Mouse (Mus musculus): Measurements from ENCODE around the gene Olfr1030. TPM values are rescaled to one million over a fixed set of nuclear protein-coding genes. Genes with fewer than 3 reads are reported as not detected.

Olfr1030 gene
- polyA plus RNA-seq (2012; rRNA removed) = not detected in 2 replicates

GRCm38 (mm10) chr2:85978976-85979375 is at the start of gene Olfr1030:
Olfr1030 (plus strand) TSS chr2:85979276.

GRCm38 (mm10) chr2:85950137-85950536 is 28.9 kb upstream of the Olfr1030 start, which contains the start of gene Olfr1028:
Olfr1028 (plus strand) TSS chr2:85950437.

GRCm38 (mm10) chr2:85973595-85973994 is 5.5 kb upstream of the Olfr1030 start, which contains the start of gene Olfr1029:
Olfr1029 (plus strand) TSS chr2:85973895.

GRCm38 (mm10) chr2:85990004-85990403 is 10.9 kb downstream of the Olfr1030 start, which contains the start of gene Olfr1031:
Olfr1031 (plus strand) TSS chr2:85990304.

GRCm38 (mm10) chr2:86005240-86005639 is 26.2 kb downstream of the Olfr1030 start, which contains the start of gene Olfr1032:
Olfr1032 (plus strand) TSS chr2:86005540.

GRCm38 (mm10) chr2:86020406-86020805 is 41.3 kb downstream of the Olfr1030 start, which contains the start of gene Olfr1033:
Olfr1033 (plus strand) TSS chr2:86020633.

Other genes starting within 250 kb of the Olfr1030 start
- gene Olfr1012, start 216.5 kb upstream of the Olfr1030 start, polyA plus RNA-seq (2012; rRNA removed) = not detected in 2 replicates
- gene Olfr1013, start 212.2 kb upstream of the Olfr1030 start, polyA plus RNA-seq (2012; rRNA removed) = not detected in 2 replicates
- gene Olfr1014, start 206.6 kb upstream of the Olfr1030 start, polyA plus RNA-seq (2012; rRNA removed) = not detected in 2 replicates
- gene Olfr1015, start 197.3 kb upstream of the Olfr1030 start, polyA plus RNA-seq (2012; rRNA removed) = not detected in 2 replicates
- not detected in 2 replicates for gene Olfr1016, start 176.7 kb upstream of the Olfr1030 start, polyA plus RNA-seq (2012; rRNA removed)
- not detected in 2 replicates for gene Olfr1018, start 160.8 kb upstream of the Olfr1030 start, polyA plus RNA-seq (2012; rRNA removed)
- gene Olfr1019, start 133.8 kb upstream of the Olfr1030 start, polyA plus RNA-seq (2012; rRNA removed) = not detected in 2 replicates
- not detected in 2 replicates for gene Olfr1020, start 132.2 kb upstream of the Olfr1030 start, polyA plus RNA-seq (2012; rRNA removed)
- gene Olfr1022, start 110.7 kb upstream of the Olfr1030 start, polyA plus RNA-seq (2012; rRNA removed) = not detected in 2 replicates
- gene Olfr1023, start 93.6 kb upstream of the Olfr1030 start, polyA plus RNA-seq (2012; rRNA removed) = not detected in 2 replicates
- not detected in 2 replicates for gene Olfr1024, start 74.2 kb upstream of the Olfr1030 start, polyA plus RNA-seq (2012; rRNA removed)
- gene Olfr1025-ps1, start 64.1 kb upstream of the Olfr1030 start, polyA plus RNA-seq (2012; rRNA removed) = not detected in 2 replicates
- not detected in 2 replicates for gene Olfr1026, start 57.7 kb upstream of the Olfr1030 start, polyA plus RNA-seq (2012; rRNA removed)
- not detected in 2 replicates for gene Olfr1028, start 28.8 kb upstream of the Olfr1030 start, polyA plus RNA-seq (2012; rRNA removed)
- not detected in 2 replicates for gene Olfr1029, start 5.4 kb upstream of the Olfr1030 start, polyA plus RNA-seq (2012; rRNA removed)
- gene Olfr1031, start 11.0 kb downstream of the Olfr1030 start, polyA plus RNA-seq (2012; rRNA removed) = not detected in 2 replicates
- not detected in 2 replicates for gene Olfr1032, start 26.3 kb downstream of the Olfr1030 start, polyA plus RNA-seq (2012; rRNA removed)
- 0.12 TPM in 1 of 2 replicates, not detected in the other for gene Olfr1033, start 41.4 kb downstream of the Olfr1030 start, polyA plus RNA-seq (2012; rRNA removed)
- gene Olfr1034, start 66.6 kb downstream of the Olfr1030 start, polyA plus RNA-seq (2012; rRNA removed) = 0.02 TPM in 1 of 2 replicates, not detected in the other
- not detected in 2 replicates for gene Olfr1036, start 94.7 kb downstream of the Olfr1030 start, polyA plus RNA-seq (2012; rRNA removed)
- gene Olfr1037, start 108.1 kb downstream of the Olfr1030 start, polyA plus RNA-seq (2012; rRNA removed) = not detected in 2 replicates
- not detected in 2 replicates for gene Olfr1039, start 156.7 kb downstream of the Olfr1030 start, polyA plus RNA-seq (2012; rRNA removed)
- not detected in 2 replicates for gene Olfr1040, start 167.5 kb downstream of the Olfr1030 start, polyA plus RNA-seq (2012; rRNA removed)
- gene Olfr1042, start 182.6 kb downstream of the Olfr1030 start, polyA plus RNA-seq (2012; rRNA removed) = not detected in 2 replicates
- gene Olfr1043, start 188.2 kb downstream of the Olfr1030 start, polyA plus RNA-seq (2012; rRNA removed) = not detected in 2 replicates
- not detected in 2 replicates for gene Olfr1044, start 198.5 kb downstream of the Olfr1030 start, polyA plus RNA-seq (2012; rRNA removed)
- not detected in 2 replicates for gene Olfr52, start 206.4 kb downstream of the Olfr1030 start, polyA plus RNA-seq (2012; rRNA removed)
- not detected in 2 replicates for gene Olfr1045, start 223.7 kb downstream of the Olfr1030 start, polyA plus RNA-seq (2012; rRNA removed)
- not detected in 2 replicates for gene Olfr1046, start 240.0 kb downstream of the Olfr1030 start, polyA plus RNA-seq (2012; rRNA removed)